Mouse (Mus musculus): Measurements from ENCODE around the gene Pemt.

DNA sequence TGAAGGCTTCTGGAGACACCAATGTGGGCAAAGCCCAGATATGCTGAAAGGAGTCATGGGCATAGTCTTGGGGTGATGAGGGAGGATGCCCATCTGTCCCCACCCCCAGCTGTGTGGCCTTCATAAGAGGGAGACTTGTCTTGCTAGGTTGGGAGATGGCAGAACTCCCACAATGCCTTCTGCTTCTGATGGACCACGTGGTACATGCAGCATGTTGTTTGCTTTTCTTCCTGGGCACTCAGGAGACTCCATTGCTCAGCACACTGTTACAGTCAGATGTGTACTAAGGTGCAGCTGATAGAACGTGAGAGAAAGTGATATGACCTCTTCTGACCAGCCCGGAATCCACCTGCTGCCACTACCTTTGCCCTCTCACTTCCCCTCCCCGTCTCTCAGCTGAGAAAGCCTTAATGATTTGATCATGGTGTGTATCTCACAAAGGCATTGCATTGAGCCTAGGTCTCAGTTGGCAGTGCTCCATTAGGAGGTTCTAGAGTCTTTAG is 15.3 kb upstream of the Pemt start:
- TF ChIP-seq CTCF (IDR thresholded peaks at IDR 0.05; ENCODE audit: low read depth) (no peak), EP300 (IDR thresholded peaks at IDR 0.05; ENCODE audit: low read depth) (no peak)

Data from liver, postnatal 0 days (tissue).